Mouse (Mus musculus) midbrain, postnatal 0 days (tissue): Measurements from ENCODE around the gene Rdh7. TPM values are rescaled to one million over a fixed set of nuclear protein-coding genes. Genes with fewer than 3 reads are reported as not detected.
"Not testable (repeated sequence)": the region's sequence is repeated elsewhere in the genome, so short reads cannot be mapped to it uniquely, and the experiment has no call there.

Experiments used
- ATAC-seq: fragments of 200-750 bp; cut with Nextera tagmentation; 2 replicates; pipeline ENCODE4 v1.8.0; 2017; ENCODE audit warnings: moderate number of reproducible peaks, mild to moderate bottlenecking, moderate TSS enrichment, moderate library complexity; ENCODE audit not compliant: low FRiP score
- DNase-seq: peaks from one replicate; pipeline ENCODE4 v3.0.0-alpha.2; 2015; ENCODE audit warnings: low spot score
- H3K27ac ChIP-seq: fragments of 300-500 bp; sonication (generic); 2 replicates; pipeline ENCODE4 v1.5.1; 2014; ENCODE audit warnings: low read depth, mild to moderate bottlenecking, low read length, mixed read lengths
- H3K27me3 ChIP-seq: fragments of 300-500 bp; sonication (generic); 2 replicates; pipeline ENCODE4 v1.6.1; 2014; ENCODE audit warnings: low read length, control low read depth, mixed read lengths; ENCODE audit not compliant: insufficient read depth
- H3K36me3 ChIP-seq: fragments of 300-500 bp; sonication (generic); 2 replicates; pipeline ENCODE4 v1.6.1; 2014; ENCODE audit warnings: low read length, control low read depth, mixed read lengths; ENCODE audit not compliant: insufficient read depth
- H3K4me1 ChIP-seq: fragments of 300-500 bp; sonication (generic); 2 replicates; pipeline ENCODE4 v1.6.1; 2014; ENCODE audit warnings: mild to moderate bottlenecking, control low read depth, antibody characterized with exemption, low read length, mixed read lengths; ENCODE audit not compliant: insufficient read depth
- H3K4me2 ChIP-seq: fragments of 300-500 bp; sonication (generic); 2 replicates; pipeline ENCODE4 v1.6.1; 2014; ENCODE audit warnings: low read depth, mild to moderate bottlenecking, low read length, mixed read lengths; ENCODE audit not compliant: poor library complexity, severe bottlenecking
- H3K4me3 ChIP-seq: fragments of 300-500 bp; sonication (generic); 2 replicates; pipeline ENCODE4 v1.5.1; 2014; ENCODE audit warnings: low read depth, mild to moderate bottlenecking, low read length, moderate library complexity
- H3K9ac ChIP-seq: fragments of 300-500 bp; sonication (generic); replicated peaks from 2 replicates; pipeline ENCODE4 v1.6.1; 2014; ENCODE audit warnings: mild to moderate bottlenecking, low read length, moderate library complexity, mixed read lengths; ENCODE audit not compliant: poor library complexity, severe bottlenecking
- H3K9me3 ChIP-seq: fragments of 300-500 bp; sonication (generic); 2 replicates; pipeline ENCODE4 v1.6.1; 2016; ENCODE audit warnings: low read length, control low read depth
- CTCF ChIP-seq: IDR thresholded peaks from 2 replicates; pipeline ENCODE4 v1.5.1; 2016; ENCODE audit warnings: antibody characterized with exemption, mild to moderate bottlenecking
- WGBS: fragments of 180-500 bp; shearing (Covaris S2); extraction: QIAGEN DNeasy Blood & Tissue Kit; methylation state at CpG from one replicate; pipeline ENCODE4 v1.1.7; 2014; 5-methylcytosine and 5-hydroxymethylcytosine counted together
- polyA plus RNA-seq: library from polyadenylated mRNA; unstranded; fragments of >200 nt; fragmentation: Nextera tagmentation; extraction: Ambion mirVana; gene quantifications from 2 replicates; pipeline ENCODE4 v1.2.1, GENCODE M21; 2015
- total RNA-seq: library from RNA; depleted of rRNA; stranded (reverse); fragments of >200 nt; gene quantifications from 2 replicates; pipeline ENCODE4 v1.2.3, GENCODE M21; 2014

Gene Rdh7
- total and polyA plus RNA-seq, 2 experiments from 2014 or later: not detected

DNA sequence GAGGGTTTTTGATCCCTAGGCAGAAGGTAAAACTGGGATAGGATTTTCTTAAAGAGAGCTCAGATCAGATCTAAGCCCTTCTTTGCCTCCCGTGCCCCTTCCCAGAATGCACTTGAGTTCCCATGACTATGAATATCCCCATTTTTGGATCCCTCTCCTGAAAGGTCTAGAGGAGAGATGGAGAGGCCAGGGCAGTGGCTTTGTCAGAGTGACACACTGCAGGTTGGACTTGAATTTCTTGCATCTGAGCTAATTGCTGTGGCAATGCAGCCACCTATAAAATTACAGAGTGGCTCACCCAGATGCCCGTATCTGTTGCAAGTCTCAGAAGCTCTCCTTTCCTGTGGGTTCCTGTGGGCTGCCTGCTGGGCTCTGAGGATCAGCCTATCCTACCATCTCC, 9.6 kb upstream of the Rdh7 start, which contains the start of gene Sdr9c7:
TSS of gene Sdr9c7 (plus strand) at position 301 of the 400 bp plus-strand sequence.
- H3K4me1 ChIP-seq: no peaks in the 10 kb centered on the region
- no peak within 1 kb of the TSS for H3K4me3 ChIP-seq
- 89% methylated on average over 2 of the region's 2 CpGs for WGBS
- no peaks in the 10 kb centered on the region for H3K27me3 ChIP-seq
- no peaks in the 10 kb centered on the region for H3K36me3 ChIP-seq
- H3K4me2 ChIP-seq: no peak within 1 kb of the TSS
- DNase-seq (no peak), ATAC-seq (no peak)
- TF ChIP-seq CTCF: no peak
- no peak within 1 kb of the TSS for H3K27ac ChIP-seq
- no peaks in the 10 kb centered on the region for H3K9me3 ChIP-seq
- H3K9ac ChIP-seq: no peak within 1 kb of the TSS

GRCm38 (mm10) chr10:127897506-127897905, 8.9 kb upstream of the Rdh7 start:
- H3K36me3 ChIP-seq: no peaks in the 10 kb centered on the region
- TF ChIP-seq CTCF: no peak
- H3K27ac ChIP-seq: no peak overlapping the region
- WGBS: 86% methylated on average over 3 of the region's 3 CpGs
- ATAC-seq (no peak), DNase-seq (no peak)
- H3K9ac ChIP-seq: no peak overlapping the region
- no peaks in the 10 kb centered on the region for H3K9me3 ChIP-seq
- H3K4me2 ChIP-seq: no peak overlapping the region
- no peaks in the 10 kb centered on the region for H3K4me1 ChIP-seq
- no peak overlapping the region for H3K4me3 ChIP-seq
- H3K27me3 ChIP-seq: no peaks in the 10 kb centered on the region

GRCm38 (mm10) chr10:127896705-127897104, 8.1 kb upstream of the Rdh7 start:
- no peaks in the 10 kb centered on the region for H3K27me3 ChIP-seq
- WGBS: 72% methylated on average over 5 of the region's 5 CpGs
- no peaks in the 10 kb centered on the region for H3K36me3 ChIP-seq
- no peak overlapping the region for H3K4me2 ChIP-seq
- ATAC-seq (no peak), DNase-seq (no peak)
- H3K9ac ChIP-seq: no peak overlapping the region
- no peak overlapping the region for H3K4me3 ChIP-seq
- no peaks in the 10 kb centered on the region for H3K9me3 ChIP-seq
- TF ChIP-seq CTCF: no peak
- H3K4me1 ChIP-seq: no peaks in the 10 kb centered on the region
- H3K27ac ChIP-seq: no peak overlapping the region

GRCm38 (mm10) chr10:127893163-127894022, 4.8 kb upstream of the Rdh7 start:
- not testable (repeated sequence) for H3K4me1 ChIP-seq, H3K27ac ChIP-seq, H3K27me3 ChIP-seq, H3K9ac ChIP-seq, H3K4me2 ChIP-seq, DNase-seq, H3K36me3 ChIP-seq, H3K4me3 ChIP-seq, ATAC-seq, H3K9me3 ChIP-seq
- WGBS: 60% methylated on average over 5 of the region's 5 CpGs

- no peak overlapping the region for H3K4me2 ChIP-seq
- DNase-seq (no peak), ATAC-seq (no peak)
- H3K4me1 ChIP-seq: no peaks in the 10 kb centered on the region
- no peak overlapping the region for H3K4me3 ChIP-seq
- no peak overlapping the region for H3K9ac ChIP-seq
- H3K27ac ChIP-seq: no peak overlapping the region
- WGBS: 83% methylated on average over 1 of the region's 1 CpGs
- TF ChIP-seq CTCF: no peak
- no peaks in the 10 kb centered on the region for H3K36me3 ChIP-seq
- no peaks in the 10 kb centered on the region for H3K27me3 ChIP-seq
- H3K9me3 ChIP-seq: no peaks in the 10 kb centered on the region
Observed at GRCm38 (mm10) chr10:127891481-127891880, 2.9 kb upstream of the Rdh7 start.

DNA sequence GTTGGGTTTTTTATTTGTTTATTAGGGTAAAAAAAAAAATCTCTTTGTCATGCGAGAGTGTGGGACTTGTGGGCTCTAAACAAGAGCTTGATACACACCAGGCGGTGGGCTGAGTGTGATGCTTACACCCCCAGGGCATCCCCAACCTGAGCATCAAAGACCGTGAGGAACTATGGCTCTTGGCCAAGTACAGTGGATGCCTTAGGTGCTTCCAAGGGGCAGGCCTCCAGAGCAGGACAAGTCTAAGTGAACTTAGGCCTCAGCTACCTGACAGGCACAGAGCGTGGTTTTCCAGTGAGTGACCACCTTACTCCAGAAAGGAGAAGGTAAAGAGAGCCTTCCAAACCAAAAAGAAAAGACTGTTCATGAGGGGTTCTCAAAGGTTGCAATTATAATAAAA, 1.6 kb downstream of the Rdh7 start:
- no peaks in the 10 kb centered on the region for H3K36me3 ChIP-seq
- no peaks in the 10 kb centered on the region for H3K4me1 ChIP-seq
- DNase-seq (no peak), ATAC-seq (no peak)
- H3K4me3 ChIP-seq: no peak overlapping the region
- H3K9me3 ChIP-seq: no peaks in the 10 kb centered on the region
- no peak overlapping the region for H3K4me2 ChIP-seq
- WGBS: 79% methylated on average over 4 of the region's 4 CpGs
- H3K27ac ChIP-seq: no peak overlapping the region
- H3K9ac ChIP-seq: no peak overlapping the region
- H3K27me3 ChIP-seq: no peaks in the 10 kb centered on the region
- TF ChIP-seq CTCF: no peak
